Mouse (Mus musculus): Measurements from ENCODE around the gene Fer1l5.

Gene Fer1l5

GRCm38 (mm10) chr1:36371934-36372845 lies at the start of gene Fer1l5:
TSS of gene Fer1l5 (plus strand) at chr1:36372291.
- DNase-seq (ENCODE audit: low spot score): no peak

DNA sequence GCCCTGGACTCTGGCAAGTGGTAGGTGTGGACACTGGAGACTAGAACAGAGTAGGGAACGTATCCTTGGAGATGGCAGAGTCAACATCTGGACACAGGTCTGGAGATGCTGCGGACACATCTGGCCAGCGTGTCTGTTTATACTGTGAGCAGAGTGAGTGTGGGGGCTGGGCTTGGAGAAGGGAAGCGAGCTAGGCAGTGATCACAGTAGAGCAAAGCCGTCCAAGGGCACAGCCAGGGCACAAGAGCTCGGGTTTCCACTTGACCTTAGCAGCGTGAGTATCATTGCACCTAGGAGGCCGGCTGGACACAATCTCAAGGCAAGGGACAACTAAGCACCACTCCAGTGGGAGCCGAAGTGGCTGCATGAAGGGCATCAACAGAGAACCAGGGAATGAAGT lies 49.0 kb upstream of the Fer1l5 start:
- no peak for DNase-seq (ENCODE audit: low spot score)

DNA sequence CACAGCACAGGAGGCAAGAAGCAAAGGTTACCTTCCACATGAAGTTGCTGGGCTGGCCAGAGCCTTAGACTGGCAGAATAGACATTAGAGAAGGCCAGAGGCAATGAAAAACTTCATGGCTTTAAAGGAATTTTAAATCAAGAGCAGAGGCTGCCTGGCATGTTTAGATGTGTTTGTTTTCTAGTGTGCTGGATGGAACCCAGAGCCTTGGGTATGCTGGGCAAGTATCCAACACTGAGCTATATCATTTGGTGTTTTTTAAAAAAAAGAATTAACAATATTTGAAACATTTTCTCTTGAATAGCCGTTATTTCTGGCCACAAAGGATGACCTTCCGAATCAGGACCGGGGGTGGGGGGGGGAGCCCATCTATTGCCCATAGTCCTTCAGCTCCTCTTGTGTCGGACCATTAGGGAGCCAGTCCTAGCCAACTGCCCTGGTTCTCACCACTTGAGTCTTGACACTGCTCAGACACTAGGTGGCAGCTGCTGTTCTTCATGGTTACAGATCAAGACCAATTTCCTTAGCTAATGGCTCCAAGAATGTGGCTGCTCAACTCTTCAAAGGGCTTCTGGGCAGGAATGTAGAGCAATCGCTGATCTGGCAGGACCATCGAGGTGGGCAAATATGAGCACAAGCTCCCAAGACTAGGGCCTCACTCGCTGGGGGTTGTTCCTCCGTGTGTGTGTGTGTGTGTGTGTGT lies 48.2 kb upstream of the Fer1l5 start:
- DNase-seq (ENCODE audit: low spot score): no peak

DNA sequence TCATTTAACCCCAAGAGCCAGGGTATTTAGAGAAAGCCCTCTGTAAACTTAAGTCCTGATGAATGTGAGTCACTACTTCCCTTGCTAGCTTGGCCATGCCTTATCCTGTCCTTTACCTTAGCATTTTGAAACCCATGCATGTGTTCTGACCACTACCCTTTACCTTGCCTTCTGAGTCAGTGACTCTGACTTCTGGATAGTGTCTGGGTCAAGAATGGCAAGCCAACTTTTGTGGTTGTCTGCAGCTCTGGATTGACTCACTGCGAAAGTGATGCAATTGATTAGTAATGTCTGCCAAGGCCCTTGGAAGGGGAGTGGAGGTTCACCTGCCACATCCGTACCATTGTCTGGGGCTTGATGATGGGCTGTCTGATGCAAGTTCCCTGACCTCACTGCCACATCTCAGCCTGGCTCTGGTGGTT lies 46.2 kb upstream of the Fer1l5 start:
- DNase-seq (ENCODE audit: low spot score): no peak

- no peak for DNase-seq (ENCODE audit: low spot score)
Measured at GRCm38 (mm10) chr1:36326815-36327214, 45.3 kb upstream of the Fer1l5 start.

DNA sequence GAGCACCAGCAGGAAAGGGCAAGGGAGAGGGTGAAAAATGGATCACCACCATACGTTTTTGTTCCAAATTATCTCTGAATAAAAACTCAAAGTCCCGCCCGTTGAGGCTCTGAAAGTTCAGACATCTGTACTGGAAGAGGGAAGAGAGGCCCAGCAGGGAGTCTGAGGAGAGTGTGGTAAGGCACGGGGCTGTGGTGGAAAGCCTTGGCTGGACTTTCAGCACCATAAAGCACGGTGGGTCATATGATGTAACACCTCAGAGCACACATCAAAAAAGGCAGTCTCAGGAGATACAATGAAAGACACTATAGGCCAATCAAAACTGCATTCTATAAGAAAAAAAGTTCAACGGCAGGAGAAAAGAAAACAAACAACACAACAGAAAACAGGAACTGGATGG lies 40.3 kb upstream of the Fer1l5 start:
- DNase-seq (ENCODE audit: low spot score): no peak

DNA sequence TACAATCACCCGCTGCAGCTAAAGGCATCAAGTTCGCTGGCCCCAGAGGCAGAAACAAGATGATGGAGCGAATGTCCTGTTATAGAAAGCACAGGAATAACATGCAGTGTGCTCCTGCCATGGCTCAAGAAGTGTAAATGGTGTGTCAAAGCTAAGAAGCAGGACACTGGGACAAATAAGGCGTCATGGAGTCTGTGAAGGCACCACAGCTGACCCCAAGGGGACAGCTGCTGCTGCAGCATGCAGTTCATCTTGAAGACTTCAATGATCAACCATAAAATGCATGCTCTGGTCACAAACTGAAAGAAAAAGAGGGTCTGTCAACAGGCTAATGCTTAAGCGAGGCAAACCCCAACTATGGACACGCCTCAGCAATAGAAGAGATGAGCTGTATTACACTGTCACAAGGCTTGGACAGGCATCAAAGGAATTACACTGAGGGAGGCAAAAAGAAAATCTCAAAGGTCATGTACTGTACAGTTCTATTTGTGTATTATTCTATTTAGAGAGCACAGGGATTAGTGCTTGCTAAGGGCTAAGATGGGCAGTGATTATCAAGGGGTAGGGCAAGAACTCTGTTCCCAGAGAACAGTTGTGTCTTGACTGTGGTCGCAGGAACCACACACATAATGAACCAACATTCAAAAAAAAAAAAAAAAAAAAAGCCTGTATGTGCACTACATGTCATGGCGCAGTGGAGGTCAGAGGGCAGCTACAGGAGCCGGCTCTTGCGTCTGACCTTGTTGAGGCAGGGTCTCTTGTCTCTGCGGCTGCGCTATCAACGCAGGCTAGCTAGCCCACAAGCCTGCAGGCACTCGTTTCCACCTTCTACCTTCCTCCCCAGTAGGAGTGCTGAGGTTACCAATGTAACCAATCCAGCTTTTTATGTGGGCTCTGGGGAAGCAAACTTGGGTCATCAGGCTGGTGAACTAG lies 38.9 kb upstream of the Fer1l5 start:
- no peak for DNase-seq (ENCODE audit: low spot score)

- no peak for DNase-seq (ENCODE audit: low spot score)
Measured at GRCm38 (mm10) chr1:36342547-36342946, 29.5 kb upstream of the Fer1l5 start.

DNA sequence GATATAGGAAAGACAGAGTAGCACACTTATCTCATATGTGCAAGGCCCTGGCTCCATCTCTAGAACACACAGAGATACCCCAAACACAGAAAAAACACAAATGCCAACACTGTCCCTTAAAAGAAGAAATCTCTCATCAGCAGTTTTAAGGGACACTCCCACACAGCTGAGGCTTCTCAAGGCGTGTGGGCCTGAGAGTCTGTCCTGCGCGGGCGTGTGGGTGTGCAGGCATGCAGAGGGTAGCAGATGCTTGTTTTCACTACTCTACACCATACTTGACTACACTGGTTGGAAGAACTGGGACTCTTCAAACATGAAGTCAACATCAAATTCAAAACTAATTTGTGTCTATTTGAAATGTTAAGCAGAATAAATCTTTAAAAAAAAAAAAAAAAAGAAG lies 19.7 kb upstream of the Fer1l5 start:
- DNase-seq (ENCODE audit: low spot score): no peak

DNA sequence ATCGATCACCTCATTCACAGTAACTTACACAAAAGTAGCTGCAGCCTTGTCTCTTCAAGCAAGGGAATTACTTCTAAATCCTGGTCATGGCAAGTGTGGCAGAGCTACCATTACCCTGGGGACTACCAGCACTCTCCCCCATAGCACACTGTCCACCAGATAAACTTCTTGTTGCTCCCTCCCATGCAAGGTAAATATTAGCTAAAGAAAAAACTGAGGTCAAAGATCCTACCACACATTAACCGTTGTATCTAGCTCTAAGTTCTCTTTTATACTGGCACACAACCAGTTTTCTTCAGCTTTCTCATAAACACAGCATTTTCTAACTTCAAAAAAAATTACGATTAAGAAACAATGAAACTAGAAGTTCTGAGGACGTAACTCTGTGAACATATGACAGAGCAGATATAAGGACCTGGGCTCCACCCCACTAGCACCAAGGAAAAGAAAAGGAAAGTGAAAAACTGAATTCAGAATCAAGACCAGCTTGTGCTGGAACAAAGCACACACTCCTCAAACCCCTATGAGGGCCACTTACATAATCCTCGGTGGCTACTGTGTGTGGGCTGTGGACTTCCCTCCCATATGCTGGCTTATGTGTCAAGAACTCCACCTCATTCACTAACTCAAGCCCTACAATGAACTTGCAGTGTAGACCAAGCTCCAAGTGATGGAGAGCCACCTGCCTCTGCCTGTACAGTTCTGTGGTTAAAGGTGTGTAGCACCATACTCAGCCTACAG lies 15.0 kb upstream of the Fer1l5 start:
- DNase-seq (ENCODE audit: low spot score): no peak

DNA sequence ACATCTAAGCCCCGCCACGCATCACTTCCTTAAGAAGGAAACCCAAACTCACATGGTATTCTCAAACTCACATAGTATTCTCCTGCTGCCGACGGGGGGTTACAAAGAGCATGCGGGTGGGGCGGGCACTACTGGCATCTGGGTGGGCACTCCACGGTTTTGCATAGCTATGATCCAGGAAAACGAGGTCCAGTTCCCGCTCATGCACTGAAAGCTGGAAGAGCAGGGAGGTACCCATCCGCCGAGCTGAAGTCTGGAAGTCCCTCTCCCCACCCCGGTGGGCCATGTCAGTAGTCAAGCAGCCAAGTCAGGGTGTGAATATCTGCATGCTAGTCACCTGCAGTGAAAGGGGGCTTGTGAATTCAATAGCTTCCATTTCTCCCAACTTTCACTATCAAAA lies 4.4 kb upstream of the Fer1l5 start:
- DNase-seq (ENCODE audit: low spot score): no peak

GRCm38 (mm10) chr1:36368112-36368968 lies 3.8 kb upstream of the Fer1l5 start:
- DNase-seq (ENCODE audit: low spot score): no peak

DNA sequence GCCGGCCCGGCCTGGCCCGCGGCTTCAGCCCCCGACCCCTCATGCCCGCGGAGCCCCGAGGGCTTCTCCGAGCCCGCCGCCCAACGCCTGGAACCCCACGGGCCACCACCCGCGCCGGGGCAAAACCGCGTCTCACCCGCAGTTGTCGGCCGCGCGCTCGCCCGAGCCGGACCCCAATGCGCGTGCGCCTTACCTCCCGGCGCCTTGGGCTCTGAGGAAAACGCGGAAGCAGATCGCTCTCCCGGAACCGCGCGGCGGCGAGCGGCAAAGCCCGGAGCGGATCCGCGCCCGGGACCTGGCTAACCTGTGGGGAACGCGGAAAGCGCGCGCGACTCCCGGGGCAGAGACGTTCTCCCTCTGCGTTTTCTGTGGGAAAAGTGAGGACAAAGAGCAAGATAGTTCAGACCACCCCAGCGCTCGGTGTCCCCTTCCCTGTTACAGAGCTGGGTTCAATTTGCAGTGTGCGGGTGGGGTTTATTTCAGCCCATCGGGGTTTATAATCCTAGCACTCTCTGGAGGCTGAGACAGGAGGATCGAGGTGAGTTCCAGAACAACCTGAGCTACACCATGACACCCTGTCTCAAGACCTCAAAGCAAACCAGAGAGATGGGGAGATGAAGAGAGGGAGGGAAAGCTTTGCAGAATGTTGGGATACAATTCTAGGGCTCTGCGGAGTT lies 3.0 kb upstream of the Fer1l5 start, which contains the start of gene Kansl3:
TSS of gene Kansl3 (minus strand) at position 213 of the 677 bp plus-strand sequence.
- DNase-seq (ENCODE audit: low spot score): peak; percentile 66

DNA sequence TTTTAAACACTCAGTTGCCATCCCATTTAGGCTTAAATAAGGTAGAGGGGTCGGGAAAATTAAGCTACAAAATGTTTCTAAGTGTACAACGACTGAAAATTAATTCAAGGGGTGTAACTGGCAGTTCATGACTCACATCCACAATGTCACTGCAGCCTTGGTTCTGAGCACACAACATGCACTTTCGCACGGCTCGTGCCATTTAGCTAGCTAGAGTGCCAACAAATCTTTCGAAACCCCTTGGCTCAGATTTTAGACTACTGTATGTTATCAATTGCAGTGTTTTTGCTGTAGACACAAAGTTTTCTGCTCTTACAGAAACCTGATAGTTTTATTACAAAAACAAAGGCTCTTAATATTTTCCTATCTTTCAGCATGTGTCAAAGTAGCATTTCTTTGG lies 1.2 kb upstream of the Fer1l5 start:
- DNase-seq (ENCODE audit: low spot score): no peak

DNA sequence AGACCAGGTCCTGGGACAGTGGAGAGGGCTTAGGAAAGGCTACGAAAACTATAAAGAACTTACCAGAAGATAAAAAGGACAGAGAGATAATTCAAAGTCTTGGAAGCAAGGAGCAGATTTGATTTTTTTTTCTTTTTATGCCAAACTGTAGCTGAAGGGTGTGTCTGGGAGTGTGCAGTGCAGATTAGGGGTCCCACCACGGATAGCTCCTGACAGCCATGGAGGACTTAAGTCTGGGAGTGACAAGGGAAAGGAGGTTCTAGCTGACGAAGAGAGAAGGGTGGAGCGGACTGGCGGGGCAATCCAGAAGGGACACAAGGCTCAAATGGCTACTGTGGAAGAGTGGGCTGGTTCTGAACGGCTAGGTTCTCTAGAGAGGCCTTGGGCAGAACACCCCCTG lies 6.8 kb downstream of the Fer1l5 start:
- DNase-seq (ENCODE audit: low spot score): no peak

GRCm38 (mm10) chr1:36379582-36379981 lies 7.5 kb downstream of the Fer1l5 start:
- no peak for DNase-seq (ENCODE audit: low spot score)

DNA sequence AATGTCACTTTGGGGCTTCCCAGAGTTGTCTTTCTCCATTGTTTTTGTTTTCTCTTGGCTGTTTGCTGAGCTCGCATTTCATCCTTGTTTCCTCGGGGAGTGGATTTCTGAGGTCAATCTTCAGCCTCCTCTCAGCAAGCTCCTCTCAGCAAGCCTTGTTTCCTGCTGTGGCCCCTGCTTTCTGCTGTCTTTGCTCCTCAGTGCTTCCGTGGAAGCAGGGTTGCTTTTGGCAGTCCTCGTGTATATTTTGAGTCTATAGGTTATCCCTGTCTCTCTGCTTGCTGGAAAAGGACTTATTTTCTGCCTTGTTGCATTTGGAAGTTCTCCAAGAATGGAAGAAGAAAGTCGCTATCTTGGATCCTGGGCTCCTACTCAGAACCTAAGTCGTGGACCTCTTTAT lies 24.9 kb downstream of the Fer1l5 start:
- no peak for DNase-seq (ENCODE audit: low spot score)

DNA sequence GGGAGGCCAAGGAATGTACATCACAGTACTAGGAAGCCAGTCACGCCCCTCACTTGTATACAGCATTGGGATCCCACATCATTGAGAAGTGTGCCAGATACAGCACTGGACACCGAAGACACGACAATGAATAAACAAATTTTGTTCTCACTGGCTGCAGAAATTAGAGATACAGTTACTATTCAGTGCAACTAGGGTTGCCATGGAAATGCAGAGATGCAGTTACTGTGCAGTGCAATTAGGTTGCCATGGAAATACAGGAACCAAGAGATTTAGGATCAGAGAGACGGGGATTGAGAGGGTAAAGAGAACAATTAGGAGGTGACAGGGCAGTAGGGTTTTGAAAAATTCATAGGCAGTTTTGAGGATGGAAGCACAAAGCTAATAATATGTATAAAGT lies 29.4 kb downstream of the Fer1l5 start:
- no peak for DNase-seq (ENCODE audit: low spot score)

GRCm38 (mm10) chr1:36404531-36404930 lies 32.4 kb downstream of the Fer1l5 start:
- DNase-seq (ENCODE audit: low spot score): no peak

DNA sequence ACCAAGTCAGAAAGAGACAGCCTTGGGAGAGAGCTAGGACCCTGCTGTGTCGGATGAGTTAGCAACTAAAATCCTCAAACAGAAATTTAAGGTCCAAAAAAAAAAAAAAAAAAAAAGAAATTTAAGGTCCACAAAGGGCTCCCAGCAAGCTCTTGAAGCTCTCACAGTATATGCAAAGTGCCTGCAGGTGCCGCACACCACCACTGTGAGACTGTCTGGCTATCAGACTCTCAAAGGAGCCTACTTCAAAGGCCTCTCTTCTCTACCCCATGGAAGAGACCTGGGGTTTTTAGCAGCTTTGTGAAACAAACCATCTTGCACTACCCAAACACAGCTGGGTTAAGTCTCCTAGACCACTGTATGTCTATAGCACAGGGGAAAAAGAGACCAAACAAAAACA lies 57.4 kb downstream of the Fer1l5 start:
- no peak for DNase-seq (ENCODE audit: low spot score)
